ENCODE assay signal across 8 mouse cellular contexts in the genomic region with DNA sequence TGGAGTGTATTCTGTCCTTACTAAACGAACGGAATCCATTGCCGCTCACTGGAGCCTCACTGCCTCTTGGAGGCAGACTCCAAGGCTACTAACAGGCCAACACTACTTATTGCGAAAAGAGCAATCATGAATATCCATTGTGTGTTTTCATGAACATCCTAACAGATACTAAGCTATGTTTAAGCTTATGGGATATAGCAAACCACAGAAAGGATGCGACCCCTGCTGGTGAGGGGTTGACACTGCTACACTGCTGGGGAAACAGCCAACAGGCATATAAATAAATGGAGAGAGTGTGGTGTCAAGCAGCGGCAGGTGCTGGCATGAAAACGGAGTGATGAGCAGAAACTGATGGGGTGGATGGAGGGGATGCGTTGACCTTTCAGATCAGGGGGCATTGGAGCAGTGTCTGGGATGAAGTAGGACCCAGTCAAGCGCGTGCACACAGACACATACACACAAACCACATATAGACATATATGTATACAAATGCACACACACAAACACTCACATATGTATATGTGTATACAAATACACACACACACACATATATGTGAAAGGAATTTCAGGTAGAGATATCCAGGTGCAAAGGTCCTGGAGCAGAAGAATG. TPM values are rescaled to one million over a fixed set of nuclear protein-coding genes. Genes with fewer than 3 reads are reported as not detected.
DNase-seq lines count a peak whose midpoint lies in the region; ATAC-seq lines count a peak whose summit lies in the region.

No protein-coding gene starts in this region.

- no peaks in the 10 kb centered on the region for H3K4me1 ChIP-seq in forebrain, embryonic 11.5 days (replicated peaks; ENCODE audit: control insufficient read depth, insufficient read depth, low read length)
- H3K4me1 ChIP-seq in hindbrain, embryonic 11.5 days (replicated peaks; ENCODE audit: control insufficient read depth, insufficient read depth, low read length): 0 out of 2 replicates have a peak, but pooled peaks cover 3% of the 10 kb centered on the region
- H3K4me1 ChIP-seq in midbrain, embryonic 10.5 days: peaks cover 13% of the 10 kb centered on the region

- no peak overlapping the region for H3K4me2 ChIP-seq in forebrain, embryonic 11.5 days (ENCODE audit: low read depth, low read length, severe bottlenecking)
- H3K4me2 ChIP-seq in hindbrain, embryonic 11.5 days (replicated peaks; ENCODE audit: low read depth, low read length): no peak overlapping the region

- no peaks in the 10 kb centered on the region for H3K36me3 ChIP-seq in forebrain, embryonic 11.5 days (ENCODE audit: control insufficient read depth, insufficient read depth, low read length)
- H3K36me3 ChIP-seq in hindbrain, embryonic 11.5 days (ENCODE audit: control insufficient read depth, insufficient read depth, low read length): no peaks in the 10 kb centered on the region
- H3K36me3 ChIP-seq in midbrain, embryonic 10.5 days: peaks cover 2% of the 10 kb centered on the region

- no peaks in the 10 kb centered on the region for H3K27me3 ChIP-seq in forebrain, embryonic 11.5 days (ENCODE audit: control insufficient read depth, insufficient read depth, low read length)
- no peaks in the 10 kb centered on the region for H3K27me3 ChIP-seq in hindbrain, embryonic 11.5 days (ENCODE audit: control insufficient read depth, insufficient read depth, low read length)
- no peaks in the 10 kb centered on the region for H3K27me3 ChIP-seq in midbrain, embryonic 10.5 days (ENCODE audit: low read depth, poor library complexity, severe bottlenecking)

- H3K4me3 ChIP-seq in forebrain, embryonic 11.5 days (ENCODE audit: low read depth, low read length): no peak overlapping the region
- no peak overlapping the region for H3K4me3 ChIP-seq in hindbrain, embryonic 11.5 days (ENCODE audit: low read depth, low read length)
- H3K4me3 ChIP-seq in midbrain, embryonic 10.5 days: no peak overlapping the region

- no peaks in the 10 kb centered on the region for H3K9me3 ChIP-seq in forebrain, embryonic 11.5 days (ENCODE audit: control insufficient read depth, low read length)
- H3K9me3 ChIP-seq in hindbrain, embryonic 11.5 days (ENCODE audit: control insufficient read depth, low read length): no peaks in the 10 kb centered on the region
- H3K9me3 ChIP-seq in midbrain, embryonic 10.5 days (replicated peaks): no peaks in the 10 kb centered on the region

- no peak overlapping the region for H3K9ac ChIP-seq in forebrain, embryonic 11.5 days (ENCODE audit: low read length)
- H3K9ac ChIP-seq in hindbrain, embryonic 11.5 days (ENCODE audit: low read depth, low read length): no peak overlapping the region

- peak; percentile 46 for ATAC-seq in forebrain, embryonic 11.5 days (replicated peaks; ENCODE audit: low FRiP score)
- ATAC-seq in hindbrain, embryonic 11.5 days (ENCODE audit: low FRiP score): peak; percentile 75

- no peak overlapping the region for H3K27ac ChIP-seq in forebrain, embryonic 11.5 days (ENCODE audit: low read depth, low read length)
- H3K27ac ChIP-seq in hindbrain, embryonic 11.5 days (ENCODE audit: low read depth, low read length): no peak overlapping the region
- H3K27ac ChIP-seq in midbrain, embryonic 10.5 days (replicated peaks): no peak overlapping the region

- WGBS in forebrain, embryonic 11.5 days: 64% methylated on average over 10 of the region's 10 CpGs
- 68% methylated on average over 10 of the region's 10 CpGs for WGBS in hindbrain, embryonic 11.5 days
- 67% methylated on average over 10 of the region's 10 CpGs for WGBS in midbrain, embryonic 10.5 days

- DNase-seq in left cerebral cortex, adult 11 months (ENCODE audit: low spot score): peak; percentile 11
- DNase-seq in left cerebral cortex, adult 8-10 months (ENCODE audit: low spot score in 2 of 2): no peak
- DNase-seq in c-Kit-negative CD71-positive TER-119-positive erythroid progenitor cells, embryonic 14.5 days (ENCODE audit: low read depth, low spot score): peak; percentile 42
- DNase-seq in forebrain, embryonic 11.5 days (ENCODE audit: low spot score): peak; percentile 85
- peak; percentile 85 for DNase-seq in hindbrain, embryonic 11.5 days (ENCODE audit: low spot score)
- DNase-seq in layer of hippocampus, postnatal 14 days (ENCODE audit: low spot score in 2 of 2): peak; percentile 37 to 41
- DNase-seq in midbrain, embryonic 10.5 days (ENCODE audit: low spot score): peak; percentile 69
- peak; percentile 28 to 67 for DNase-seq in spleen, postnatal 10 days (ENCODE audit: low spot score in 2 of 2)

RNA-seq across cellular contexts. Expression of a gene that starts 1.5 kb away (rescaled TPM):
- 1 to 10 TPM; 3.9 to 4.9 (median 4.6) TPM for total RNA-seq in left cerebral cortex, adult 8-10 months (2022)
- polyA plus RNA-seq in forebrain, embryonic 11.5 days (2014; fragmentation: Nextera tagmentation; extraction: Ambion mirVana): 0.12 and 0.16 TPM in 2 replicates
- 0.04 and 0.15 TPM in 2 replicates for polyA plus RNA-seq in hindbrain, embryonic 11.5 days (2014; fragmentation: Nextera tagmentation; extraction: Ambion mirVana)
- total RNA-seq in layer of hippocampus, postnatal 14 days (2021): 1 to 10 TPM; 2.3 to 2.7 TPM
- polyA plus RNA-seq in midbrain, embryonic 10.5 days (2016; fragmentation: Nextera tagmentation; extraction: Ambion mirVana): 0.02 and 0.07 TPM in 2 replicates

RNA-seq across cellular contexts. Expression of a gene that starts 12.5 kb away (rescaled TPM):
- 10 to 100 TPM; 17.6 to 20.3 (median 19.8) TPM for total RNA-seq in left cerebral cortex, adult 8-10 months (2022)
- 19.5 TPM in 2 replicates for polyA plus RNA-seq in forebrain, embryonic 11.5 days (2014; fragmentation: Nextera tagmentation; extraction: Ambion mirVana)
- polyA plus RNA-seq in hindbrain, embryonic 11.5 days (2014; fragmentation: Nextera tagmentation; extraction: Ambion mirVana): 19.0 and 19.3 TPM in 2 replicates
- 10 to 100 TPM; 18.3 to 21.2 TPM for total RNA-seq in layer of hippocampus, postnatal 14 days (2021)
- 18.8 and 18.9 TPM in 2 replicates for polyA plus RNA-seq in midbrain, embryonic 10.5 days (2016; fragmentation: Nextera tagmentation; extraction: Ambion mirVana)

RNA-seq across cellular contexts. Expression of a gene that starts 35.5 kb away (rescaled TPM):
- total RNA-seq in left cerebral cortex, adult 8-10 months (2022): under 1 TPM; 0.42 to 0.76 (median 0.55) TPM
- polyA plus RNA-seq in forebrain, embryonic 11.5 days (2014; fragmentation: Nextera tagmentation; extraction: Ambion mirVana): 28.0 and 31.0 TPM in 2 replicates
- 25.9 and 26.0 TPM in 2 replicates for polyA plus RNA-seq in hindbrain, embryonic 11.5 days (2014; fragmentation: Nextera tagmentation; extraction: Ambion mirVana)
- 1 to 10 TPM in 1 of 2 experiments, under 1 TPM in 1; 0.95 to 1.4 TPM for total RNA-seq in layer of hippocampus, postnatal 14 days (2021)
- polyA plus RNA-seq in midbrain, embryonic 10.5 days (2016; fragmentation: Nextera tagmentation; extraction: Ambion mirVana): 21.9 and 22.9 TPM in 2 replicates

Comparison
In these comparisons a context has a peak if more than half of its experiments do, and no peak if none do; other contexts are left out.
1. DNase-seq: peak in left cerebral cortex, adult 11 months (single experiment), c-Kit-negative CD71-positive TER-119-positive erythroid progenitor cells, embryonic 14.5 days (single experiment), forebrain, embryonic 11.5 days (single experiment), hindbrain, embryonic 11.5 days (single experiment), layer of hippocampus, postnatal 14 days (2 of 2), midbrain, embryonic 10.5 days (single experiment) and spleen, postnatal 10 days (2 of 2); none in left cerebral cortex, adult 8-10 months (0 of 2).